Comparison of ENCODE assay signal across 8 mouse cellular contexts in the genomic region with DNA sequence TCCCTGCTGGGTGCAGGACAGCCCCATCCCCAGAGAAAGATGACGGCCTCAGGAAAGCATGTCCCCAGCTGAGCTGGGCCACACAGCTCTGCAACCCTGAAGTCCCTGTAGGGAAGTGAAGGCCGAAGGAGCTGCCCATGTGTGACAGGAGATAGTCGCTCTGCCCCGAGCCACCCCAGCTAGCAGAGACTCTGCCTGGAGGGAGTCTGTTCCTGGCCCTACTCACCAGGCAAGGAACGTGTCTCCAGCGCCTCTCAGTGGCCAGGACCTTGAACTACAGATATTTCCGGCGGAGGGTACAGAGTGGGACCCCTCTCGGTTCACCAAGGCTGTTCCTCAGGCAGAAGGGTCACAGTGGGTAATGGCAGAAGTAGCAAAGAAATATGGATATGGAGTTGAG. TPM values are rescaled to one million over a fixed set of nuclear protein-coding genes. Genes with fewer than 3 reads are reported as not detected.
DNase-seq lines count a peak whose midpoint lies in the region; ATAC-seq and TF ChIP-seq lines count a peak whose summit lies in the region.
"Had no signal": no experiment of that assay in that cellular context is flagged by ENCODE, and none has a peak within 500 bp of the region (broad histone marks: within the 10 kb centered on the region; RNA-seq: fewer than 3 reads in every experiment).

No protein-coding gene starts in this region.

- no peak overlapping the region for H3K4me3 ChIP-seq in G1E (ENCODE audit: low read depth, low read length)
- no peak overlapping the region for H3K4me3 ChIP-seq in heart, embryonic 16.5 days (ENCODE audit: low read length)
- no peak overlapping the region for H3K4me3 ChIP-seq in layer of hippocampus, adult 2 months
- H3K4me3 ChIP-seq in small intestine, adult 2 months (ENCODE audit: low read depth, low read length), result no peak overlapping the region

- 8% methylated on average over 9 of the region's 9 CpGs for WGBS in heart, embryonic 16.5 days
- WGBS in small intestine, adult 2 months, result 23% methylated on average over 9 of the region's 9 CpGs

- peaks cover 64% of the 10 kb centered on the region for H3K27me3 ChIP-seq in G1E (ENCODE audit: insufficient read depth, low read length)
- H3K27me3 ChIP-seq in heart, embryonic 16.5 days (ENCODE audit: control insufficient read depth, insufficient read depth, low read length), result peaks cover 3% of the 10 kb centered on the region; the same call in 1 of the 2 replicates
- no peaks in the 10 kb centered on the region for H3K27me3 ChIP-seq in small intestine, adult 2 months (ENCODE audit: control insufficient read depth, insufficient read depth, low read length)

- H3K27ac ChIP-seq in heart, embryonic 16.5 days (ENCODE audit: low read length), result no peak overlapping the region
- H3K27ac ChIP-seq in layer of hippocampus, adult 2 months, result peak overlapping the region; percentile 61; the same call in 1 of the 2 replicates
- no peak overlapping the region for H3K27ac ChIP-seq in small intestine, adult 2 months (ENCODE audit: insufficient read depth, low read depth, low read length)
- H3K27ac ChIP-seq: macrophage had no signal

- H3K9me3 ChIP-seq in G1E (replicated peaks), result no peaks in the 10 kb centered on the region
- no peaks in the 10 kb centered on the region for H3K9me3 ChIP-seq in heart, embryonic 16.5 days (replicated peaks; ENCODE audit: control insufficient read depth, low read length)

- no peak for TF ChIP-seq POLR2A in small intestine, adult 2 months (IDR thresholded peaks at IDR 0.05; ENCODE audit: low read depth, low read length)

- no peak overlapping the region for H3K4me2 ChIP-seq in heart, embryonic 16.5 days (ENCODE audit: low read depth, low read length)

- peaks cover 39% of the 10 kb centered on the region for H3K4me1 ChIP-seq in G1E (ENCODE audit: insufficient read depth, low read depth, low read length)
- H3K4me1 ChIP-seq in heart, embryonic 16.5 days (ENCODE audit: control insufficient read depth, insufficient read depth, low read length), result peaks cover 23% of the 10 kb centered on the region
- peaks cover 25% of the 10 kb centered on the region for H3K4me1 ChIP-seq in small intestine, adult 2 months (ENCODE audit: control insufficient read depth, insufficient read depth, insufficient read length, low read length)

- peak; percentile 56 for DNase-seq in CD4-positive helper T cell, adult 2 months (ENCODE audit: low read depth, low spot score)
- peak; percentile 70 for DNase-seq in G1E (ENCODE audit: low spot score)
- peak; percentile 33 to 66 for DNase-seq in cerebellum, postnatal 4 days (ENCODE audit: low spot score in 2 of 2)
- peak; percentile 32 to 72 for DNase-seq in layer of hippocampus, adult 2 months (ENCODE audit: low spot score in 2 of 2)
- peak; percentile 79 for DNase-seq in lung, postnatal 14 days

- no peaks in the 10 kb centered on the region for H3K36me3 ChIP-seq in G1E (replicated peaks)
- H3K36me3 ChIP-seq in heart, embryonic 16.5 days (ENCODE audit: control insufficient read depth, insufficient read depth), result no peaks in the 10 kb centered on the region
- no peaks in the 10 kb centered on the region for H3K36me3 ChIP-seq in small intestine, adult 2 months (ENCODE audit: control insufficient read depth, insufficient read depth, low read length)

- TF ChIP-seq CTCF in G1E (IDR thresholded peaks at IDR 0.05; ENCODE audit: low read depth, low read length), result peak; percentile 68
- peak; percentile 92 for TF ChIP-seq CTCF in layer of hippocampus, adult 2 months (conservative IDR thresholded peaks at IDR 0.05)
- peak; percentile 84 for TF ChIP-seq CTCF in small intestine, adult 2 months (IDR thresholded peaks at IDR 0.05; ENCODE audit: extremely low read depth, insufficient read length, insufficient replicate concordance, low read depth, low read length)

- H3K9ac ChIP-seq in heart, embryonic 16.5 days (ENCODE audit: low read length), result no peak overlapping the region

- ATAC-seq in G1E (ENCODE audit: extremely low read depth, insufficient number of reproducible peaks, low FRiP score, poor library complexity, severe bottlenecking), result peak; percentile 56; the same call in 1 of the 2 replicates
- peak; percentile 25; the same call in 1 of the 2 replicates for ATAC-seq in heart, embryonic 16.5 days (replicated peaks; ENCODE audit: extremely low read depth, insufficient read depth, low FRiP score)

RNA-seq across cellular contexts. Expression of gene Ptpn1, which starts 39.9 kb away (rescaled TPM):
- total RNA-seq in G1E (2014; fragmentation: Nextera tagmentation), result 16.2 and 23.5 TPM in 2 replicates
- 16.4 and 29.4 TPM in 2 replicates for total RNA-seq in G1E (2017)
- polyA plus RNA-seq in G1E (2012), result 38.1 and 41.7 TPM in 2 replicates
- polyA plus RNA-seq in heart, embryonic 16.5 days (2015; fragmentation: Nextera tagmentation; extraction: Ambion mirVana), result 44.7 and 50.8 TPM in 2 replicates
- 10 to 100 TPM; 56.3 to 64.4 TPM for total RNA-seq in layer of hippocampus, adult 2 months (2021)
- 13.5 and 24.4 TPM in 2 replicates for polyA plus RNA-seq in small intestine, adult 2 months (2012; rRNA removed)
